Mouse (Mus musculus): ENCODE measurements around the gene Nfic. TPM values are rescaled to one million over a fixed set of nuclear protein-coding genes. Genes with fewer than 3 reads are reported as not detected.

The Nfic gene
- polyA plus RNA-seq, 1 experiment from 2014 or later: 7.3 TPM

GRCm38 (mm10) chr10:81356352-81356990, 99.0 kb downstream of the Nfic start:
- H3K36me3 ChIP-seq (replicated peaks): peaks cover 8% of the 10 kb centered on the region
- no peak for DNase-seq (ENCODE audit: extremely low spot score, low spot score)
- no peaks in the 10 kb centered on the region for H3K9me3 ChIP-seq
- no peak overlapping the region for H3K27ac ChIP-seq
- 61% methylated on average over 12 of the region's 12 CpGs for WGBS
- peak overlapping the region; percentile 86 for H3K4me3 ChIP-seq
- peaks cover 68% of the 10 kb centered on the region for H3K4me1 ChIP-seq
- peaks cover 40% of the 10 kb centered on the region for H3K27me3 ChIP-seq (ENCODE audit: poor library complexity, severe bottlenecking)

DNA sequence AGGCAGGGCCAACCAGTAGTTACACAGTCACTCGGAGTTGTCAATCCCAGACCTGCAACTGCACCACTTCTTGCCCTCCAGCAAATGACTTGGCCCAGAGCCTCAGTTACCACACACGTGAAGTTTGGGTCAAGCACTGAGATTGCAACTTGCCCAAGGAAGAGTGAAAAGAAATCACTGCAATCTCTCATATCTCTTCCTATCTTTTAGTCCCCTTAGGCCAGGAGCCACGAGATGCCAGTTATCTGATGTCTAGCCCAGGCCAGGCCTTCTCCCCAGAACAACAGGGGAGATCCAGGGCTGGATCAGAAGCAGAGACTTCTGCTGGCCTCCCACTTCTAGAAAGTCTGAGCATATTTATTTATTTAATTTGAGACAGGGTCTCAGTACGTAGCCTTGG, 99.9 kb downstream of the Nfic start:
- peaks cover 37% of the 10 kb centered on the region for H3K27me3 ChIP-seq (ENCODE audit: poor library complexity, severe bottlenecking)
- DNase-seq (ENCODE audit: extremely low spot score, low spot score): no peak
- 76% methylated on average over 4 of the region's 4 CpGs for WGBS
- H3K9me3 ChIP-seq: no peaks in the 10 kb centered on the region
- H3K4me1 ChIP-seq: peaks cover 68% of the 10 kb centered on the region
- 0 out of 2 replicates have a peak, but pooled peaks cover 3% of the 10 kb centered on the region for H3K36me3 ChIP-seq (replicated peaks)
- H3K4me3 ChIP-seq: no peak overlapping the region
- H3K27ac ChIP-seq: no peak overlapping the region

- DNase-seq (ENCODE audit: extremely low spot score, low spot score): no peak
- Histone ChIP-seq H3K36me3 (replicated peaks) (0 out of 2 replicates have a peak, but pooled peaks cover 1% of the 10 kb centered on the region), H3K4me1 (peaks cover 64% of the 10 kb centered on the region), H3K9me3 (no peaks in the 10 kb centered on the region), H3K27me3 (ENCODE audit: poor library complexity, severe bottlenecking) (peaks cover 35% of the 10 kb centered on the region), H3K27ac (no peak overlapping the region; the same call in 1 of the 2 replicates), H3K4me3 (no peak overlapping the region)
- WGBS: 60% methylated on average over 9 of the region's 9 CpGs
These were observed 100.5 kb downstream of the Nfic start for GRCm38 (mm10) chr10:81354738-81355477.

DNA sequence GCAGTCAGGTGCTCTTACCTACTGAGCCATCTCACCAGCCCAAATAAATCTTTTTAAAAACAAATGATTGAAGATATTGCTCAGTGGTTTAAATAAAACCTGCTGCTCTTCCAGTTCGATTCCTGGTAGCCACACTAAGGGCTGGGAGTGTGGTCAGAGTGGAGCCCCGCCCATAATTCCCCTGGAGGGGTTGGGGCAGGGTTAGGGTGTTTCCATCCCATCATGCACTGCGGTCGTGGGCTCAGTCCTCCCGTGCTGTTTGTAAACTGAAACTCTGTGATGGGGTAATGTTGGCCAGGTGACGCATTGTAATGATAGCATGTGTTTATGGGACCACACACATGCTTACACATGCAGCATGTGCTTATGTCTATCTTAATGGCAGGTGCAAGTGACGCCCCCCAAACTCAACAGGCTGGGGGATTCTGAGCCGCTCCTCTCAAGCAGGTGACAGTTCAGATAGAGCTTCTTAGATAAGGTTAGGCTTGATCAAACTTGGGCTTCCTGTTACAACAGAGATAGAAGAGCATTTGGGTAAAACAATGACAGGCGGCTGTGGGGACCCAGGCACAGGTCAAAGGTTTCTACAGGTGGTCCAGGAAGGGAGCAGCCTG, 103.7 kb downstream of the Nfic start:
- Histone ChIP-seq H3K27me3 (ENCODE audit: poor library complexity, severe bottlenecking) (peaks cover 34% of the 10 kb centered on the region), H3K9me3 (no peaks in the 10 kb centered on the region), H3K4me1 (peaks cover 63% of the 10 kb centered on the region), H3K36me3 (replicated peaks) (peaks cover 21% of the 10 kb centered on the region), H3K4me3 (peak overlapping the region; percentile 0; the same call in 1 of the 2 replicates), H3K27ac (no peak overlapping the region)
- no peak for DNase-seq (ENCODE audit: extremely low spot score, low spot score)
- WGBS: 25% methylated on average over 9 of the region's 9 CpGs

DNA sequence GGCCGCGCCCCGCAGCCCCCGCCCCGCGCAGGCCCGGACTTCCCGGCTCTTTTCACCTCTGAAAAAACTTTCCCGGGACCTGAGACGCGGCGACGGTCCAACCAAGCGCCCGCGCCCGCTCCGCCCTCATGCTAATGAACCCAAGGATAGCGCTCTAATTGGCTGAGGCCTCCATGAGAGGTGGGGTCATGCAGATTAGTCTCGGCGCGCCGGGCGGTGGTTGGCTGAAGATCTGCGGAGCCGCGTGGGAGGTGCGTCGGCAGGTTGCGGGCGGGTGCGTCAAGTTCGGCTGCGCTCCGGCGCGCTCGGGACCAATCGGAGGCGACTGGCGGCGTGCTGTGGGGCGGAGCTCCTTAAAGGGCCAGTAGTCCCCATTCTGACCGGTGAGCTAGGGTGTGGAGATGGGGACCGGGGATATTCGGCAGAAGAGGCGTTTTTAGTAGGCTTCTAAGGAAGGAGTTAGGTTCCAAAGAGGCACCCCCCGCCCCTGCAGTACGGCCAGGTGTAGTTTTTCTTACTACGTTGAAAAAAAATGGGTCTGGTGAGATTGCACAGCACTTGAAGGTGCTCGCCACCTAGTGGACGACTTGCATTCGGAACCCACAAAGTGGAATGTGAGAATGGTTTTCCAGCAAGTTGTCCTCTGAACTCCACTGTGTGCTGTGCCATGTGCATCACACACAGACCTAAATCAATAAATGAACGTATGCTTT, 104.9 kb downstream of the Nfic start, which contains the start of gene Hmg20b:
Gene Hmg20b (minus strand): TSS at position 130 of the 713 bp plus-strand sequence.
- Histone ChIP-seq H3K4me3 (peak within 1 kb of the TSS; percentile 97), H3K9me3 (no peaks in the 10 kb centered on the region), H3K36me3 (replicated peaks) (peaks cover 33% of the 10 kb centered on the region), H3K27ac (peak within 1 kb of the TSS; percentile 95), H3K27me3 (ENCODE audit: poor library complexity, severe bottlenecking) (peaks cover 34% of the 10 kb centered on the region), H3K4me1 (peaks cover 67% of the 10 kb centered on the region)
- DNase-seq (ENCODE audit: extremely low spot score, low spot score): peak; percentile 100
- WGBS: under 1% methylated on average over 53 of the region's 54 CpGs

- peak overlapping the region; percentile 95 for H3K27ac ChIP-seq
- peaks cover 38% of the 10 kb centered on the region for H3K36me3 ChIP-seq (replicated peaks)
- H3K27me3 ChIP-seq (ENCODE audit: poor library complexity, severe bottlenecking): peaks cover 40% of the 10 kb centered on the region
- no peaks in the 10 kb centered on the region for H3K9me3 ChIP-seq
- DNase-seq (ENCODE audit: extremely low spot score, low spot score): no peak
- H3K4me1 ChIP-seq: peaks cover 64% of the 10 kb centered on the region
- under 1% methylated on average over 29 of the region's 29 CpGs for WGBS
- H3K4me3 ChIP-seq: peak overlapping the region; percentile 97
These were observed 105.5 kb downstream of the Nfic start for GRCm38 (mm10) chr10:81349961-81350350.

GRCm38 (mm10) chr10:81349146-81349545, 106.3 kb downstream of the Nfic start:
- peak overlapping the region; percentile 97 for H3K4me3 ChIP-seq
- 6% methylated on average over 12 of the region's 12 CpGs for WGBS
- H3K36me3 ChIP-seq (replicated peaks): peaks cover 38% of the 10 kb centered on the region
- peak overlapping the region; percentile 95 for H3K27ac ChIP-seq
- peaks cover 48% of the 10 kb centered on the region for H3K27me3 ChIP-seq (ENCODE audit: poor library complexity, severe bottlenecking)
- DNase-seq (ENCODE audit: extremely low spot score, low spot score): peak; percentile 48
- peaks cover 56% of the 10 kb centered on the region for H3K4me1 ChIP-seq
- H3K9me3 ChIP-seq: no peaks in the 10 kb centered on the region

DNA sequence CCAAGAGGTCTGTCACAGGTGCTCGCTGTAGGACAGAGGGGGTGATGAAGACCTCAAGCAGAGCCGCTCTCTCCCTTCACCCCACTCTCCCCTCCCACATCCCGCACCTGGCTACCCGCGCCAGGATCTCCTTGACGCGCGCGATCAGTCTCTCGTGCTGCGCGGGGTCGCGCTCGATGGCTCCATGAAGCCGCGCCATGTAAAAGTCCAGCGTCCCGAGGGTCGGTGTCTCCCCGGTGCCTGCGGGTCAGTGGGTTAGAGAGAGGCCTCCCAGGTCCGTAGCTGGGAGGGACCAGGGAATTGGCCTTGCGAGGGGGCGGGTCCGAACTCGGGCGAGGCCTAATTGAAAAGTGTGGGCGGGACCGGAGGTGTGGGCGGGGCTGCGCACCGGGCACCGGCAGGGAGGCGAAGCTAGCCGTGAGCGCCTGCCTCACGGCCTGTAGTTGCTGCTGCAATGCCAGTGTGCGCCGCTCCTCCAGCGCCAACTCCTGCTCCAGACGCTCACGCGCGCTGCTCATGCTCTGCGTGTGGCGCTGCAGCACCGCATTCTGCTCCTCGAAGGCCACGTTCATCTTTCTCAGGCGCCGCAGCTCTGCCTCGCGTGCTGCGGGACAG, 108.9 kb downstream of the Nfic start:
- H3K27me3 ChIP-seq (ENCODE audit: poor library complexity, severe bottlenecking): peaks cover 74% of the 10 kb centered on the region
- WGBS: 4% methylated on average over 55 of the region's 55 CpGs
- peak; percentile 77 for DNase-seq (ENCODE audit: extremely low spot score, low spot score)
- H3K4me3 ChIP-seq: peak overlapping the region; percentile 48
- H3K36me3 ChIP-seq (replicated peaks): peaks cover 38% of the 10 kb centered on the region
- H3K27ac ChIP-seq: peak overlapping the region; percentile 67
- H3K4me1 ChIP-seq: peaks cover 58% of the 10 kb centered on the region
- H3K9me3 ChIP-seq: no peaks in the 10 kb centered on the region

Small RNA genes lying within 50 kb of the gene (microRNA-seq; reads per million reads assigned to microRNA genes)
- gene Gm25595 (not detected), gene Mir1191b (0.90 reads per million), gene Mir6913 (not detected)

Other genes with a start within 250 kb of the Nfic start
- gene Atcay, start 224.8 kb downstream of the Nfic start, polyA plus RNA-seq (2016; fragmentation: Nextera tagmentation; extraction: Ambion mirVana): 5.3 and 6.7 TPM in 2 replicates
- 2.4 and 2.7 TPM in 2 replicates for gene Zfr2, start 222.5 kb downstream of the Nfic start, polyA plus RNA-seq (2016; fragmentation: Nextera tagmentation; extraction: Ambion mirVana)
- 3.7 and 5.0 TPM in 2 replicates for gene Matk, start 202.7 kb downstream of the Nfic start, polyA plus RNA-seq (2016; fragmentation: Nextera tagmentation; extraction: Ambion mirVana)
- 217 TPM in 2 replicates for gene Mrpl54, start 188.7 kb downstream of the Nfic start, polyA plus RNA-seq (2016; fragmentation: Nextera tagmentation; extraction: Ambion mirVana)
- 51.9 and 52.1 TPM in 2 replicates for gene Apba3, start 188.7 kb downstream of the Nfic start, polyA plus RNA-seq (2016; fragmentation: Nextera tagmentation; extraction: Ambion mirVana)
- gene Tjp3, start 164.1 kb downstream of the Nfic start, polyA plus RNA-seq (2016; fragmentation: Nextera tagmentation; extraction: Ambion mirVana): 8.8 and 10.1 TPM in 2 replicates
- gene Pip5k1c, start 162.7 kb downstream of the Nfic start, polyA plus RNA-seq (2016; fragmentation: Nextera tagmentation; extraction: Ambion mirVana): 60.6 and 62.1 TPM in 2 replicates
- 56.0 and 56.7 TPM in 2 replicates for gene Cactin, start 134.5 kb downstream of the Nfic start, polyA plus RNA-seq (2016; fragmentation: Nextera tagmentation; extraction: Ambion mirVana)
- gene Tbxa2r, start 126.9 kb downstream of the Nfic start, polyA plus RNA-seq (2016; fragmentation: Nextera tagmentation; extraction: Ambion mirVana): 2.4 and 3.0 TPM in 2 replicates
- gene Gipc3, start 112.4 kb downstream of the Nfic start, polyA plus RNA-seq (2016; fragmentation: Nextera tagmentation; extraction: Ambion mirVana): not detected in 2 replicates
- gene Hmg20b, start 105.2 kb downstream of the Nfic start, polyA plus RNA-seq (2016; fragmentation: Nextera tagmentation; extraction: Ambion mirVana): 101 and 108 TPM in 2 replicates
- 6.7 and 7.5 TPM in 2 replicates for gene Mfsd12, start 98.1 kb downstream of the Nfic start, polyA plus RNA-seq (2016; fragmentation: Nextera tagmentation; extraction: Ambion mirVana)
- gene 4930404N11Rik, start 89.8 kb downstream of the Nfic start, polyA plus RNA-seq (2016; fragmentation: Nextera tagmentation; extraction: Ambion mirVana): 0.35 and 0.52 TPM in 2 replicates
- 135 and 139 TPM in 2 replicates for gene Fzr1, start 77.1 kb downstream of the Nfic start, polyA plus RNA-seq (2016; fragmentation: Nextera tagmentation; extraction: Ambion mirVana)
- gene Dohh, start 71.2 kb downstream of the Nfic start, polyA plus RNA-seq (2016; fragmentation: Nextera tagmentation; extraction: Ambion mirVana): 96.8 and 97.9 TPM in 2 replicates
- 2.6 and 3.1 TPM in 2 replicates for gene Gm48551, start 71.2 kb downstream of the Nfic start, polyA plus RNA-seq (2016; fragmentation: Nextera tagmentation; extraction: Ambion mirVana)
- gene Gm48552, start 66.6 kb downstream of the Nfic start, polyA plus RNA-seq (2016; fragmentation: Nextera tagmentation; extraction: Ambion mirVana): 0.78 and 1.4 TPM in 2 replicates
- gene Smim24, start 62.6 kb downstream of the Nfic start, polyA plus RNA-seq (2016; fragmentation: Nextera tagmentation; extraction: Ambion mirVana): 1.6 and 1.9 TPM in 2 replicates
- 3.1 and 5.6 TPM in 2 replicates for gene Celf5, start 27.1 kb upstream of the Nfic start, polyA plus RNA-seq (2016; fragmentation: Nextera tagmentation; extraction: Ambion mirVana)
- gene Ncln, start 40.8 kb upstream of the Nfic start, polyA plus RNA-seq (2016; fragmentation: Nextera tagmentation; extraction: Ambion mirVana): 88.2 and 90.4 TPM in 2 replicates
- 0.32 and 0.33 TPM in 2 replicates for gene S1pr4, start 44.5 kb upstream of the Nfic start, polyA plus RNA-seq (2016; fragmentation: Nextera tagmentation; extraction: Ambion mirVana)
- gene Gna15, start 68.6 kb upstream of the Nfic start, polyA plus RNA-seq (2016; fragmentation: Nextera tagmentation; extraction: Ambion mirVana): 0.84 and 1.1 TPM in 2 replicates
- 73.4 and 77.2 TPM in 2 replicates for gene Gna11, start 89.6 kb upstream of the Nfic start, polyA plus RNA-seq (2016; fragmentation: Nextera tagmentation; extraction: Ambion mirVana)
- 276 and 283 TPM in 2 replicates for gene Aes, start 103.9 kb upstream of the Nfic start, polyA plus RNA-seq (2016; fragmentation: Nextera tagmentation; extraction: Ambion mirVana)
- gene Tle2, start 118.9 kb upstream of the Nfic start, polyA plus RNA-seq (2016; fragmentation: Nextera tagmentation; extraction: Ambion mirVana): 4.1 and 4.3 TPM in 2 replicates
- 2.8 and 3.1 TPM in 2 replicates for gene Tle6, start 145.4 kb upstream of the Nfic start, polyA plus RNA-seq (2016; fragmentation: Nextera tagmentation; extraction: Ambion mirVana)
- gene BC025920, start 150.6 kb upstream of the Nfic start, polyA plus RNA-seq (2016; fragmentation: Nextera tagmentation; extraction: Ambion mirVana): 1.6 and 2.1 TPM in 2 replicates
- 52.5 and 55.1 TPM in 2 replicates for gene Sirt6, start 172.2 kb upstream of the Nfic start, polyA plus RNA-seq (2016; fragmentation: Nextera tagmentation; extraction: Ambion mirVana)
- gene Ankrd24, start 172.9 kb upstream of the Nfic start, polyA plus RNA-seq (2016; fragmentation: Nextera tagmentation; extraction: Ambion mirVana): 4.8 and 5.8 TPM in 2 replicates
- gene Gm10778, start 193.4 kb upstream of the Nfic start, polyA plus RNA-seq (2016; fragmentation: Nextera tagmentation; extraction: Ambion mirVana): 4.5 and 6.1 TPM in 2 replicates
- gene Zfp433, start 249.2 kb upstream of the Nfic start, polyA plus RNA-seq (2016; fragmentation: Nextera tagmentation; extraction: Ambion mirVana): 16.8 and 17.3 TPM in 2 replicates

Measured in forebrain, embryonic 10.5 days (tissue).